Mouse (Mus musculus): Measurements from ENCODE around the gene Rnf217.

- no peak for TF ChIP-seq CTCF (IDR thresholded peaks at IDR 0.05; ENCODE audit: extremely low read depth, insufficient read depth, insufficient read length, insufficient replicate concordance)
- TF ChIP-seq POLR2A (IDR thresholded peaks at IDR 0.05; ENCODE audit: low read depth, low read length), result no peak
Measured at GRCm38 (mm10) chr10:31465424-31465823, 143.6 kb downstream of the Rnf217 start.

Measured in spleen, adult 2 months (tissue).